Mouse (Mus musculus) embryonic fibroblast, embryonic 13.5 days (primary cell): ENCODE measurements around the gene Zfyve27.

Experiments
- CTCF ChIP-seq: IDR thresholded peaks from 2 replicates; pipeline ENCODE4 v1.5.1; 2011; ENCODE audit warnings: mild to moderate bottlenecking, control low read depth, low read length, moderate library complexity, borderline replicate concordance; ENCODE audit not compliant: insufficient read depth
- POLR2A ChIP-seq: IDR thresholded peaks from 2 replicates; pipeline ENCODE4 v1.6.1; 2011; ENCODE audit warnings: low read depth, mild to moderate bottlenecking, control low read depth, low read length, moderate library complexity

GRCm38 (mm10) chr19:42182673-42183072 lies 18.9 kb downstream of the Zfyve27 start:
- TF ChIP-seq POLR2A (no peak), CTCF (peak; percentile 41; the same call in 1 of the 2 replicates)
